ENCODE assay signal across 12 mouse cellular contexts in genomic region chr17:28331241-28332112, GRCm38 (mm10). TPM values are rescaled to one million over a fixed set of nuclear protein-coding genes. Genes with fewer than 3 reads are reported as not detected.
DNase-seq lines count a peak whose midpoint lies in the region; ATAC-seq and TF ChIP-seq lines count a peak whose summit lies in the region.
"Had no signal": no experiment of that assay in that cellular context is flagged by ENCODE, and none has a peak within 500 bp of the region (broad histone marks: within the 10 kb centered on the region; RNA-seq: fewer than 3 reads in every experiment).

No protein-coding gene starts in this region.

- DNase-seq in embryo, embryonic 10.5 days (ENCODE audit: low spot score), result peak; percentile 29
- DNase-seq in right cerebral cortex, postnatal 4 days, result no peak
- DNase-seq in adrenal gland, adult 18-20 months (ENCODE audit: low spot score in 2 of 2), result no peak
- DNase-seq: cerebellum, adult 11 months; gastrocnemius, adult 2 months; kidney, adult 8-10 months; retina, postnatal 1 day; thymus, adult 2 months had no signal

- no peaks in the 10 kb centered on the region for H3K9me3 ChIP-seq in hindbrain, embryonic 12.5 days (replicated peaks)
- no peaks in the 10 kb centered on the region for H3K9me3 ChIP-seq in hindbrain, embryonic 16.5 days (ENCODE audit: control insufficient read depth, low read length)
- H3K9me3 ChIP-seq in E14TG2a.4 (ENCODE audit: low read length), result no peaks in the 10 kb centered on the region
- no peaks in the 10 kb centered on the region for H3K9me3 ChIP-seq in liver, embryonic 12.5 days (replicated peaks)

- H3K36me3 ChIP-seq in hindbrain, embryonic 12.5 days, result peaks cover 14% of the 10 kb centered on the region
- peaks cover 9% of the 10 kb centered on the region for H3K36me3 ChIP-seq in hindbrain, embryonic 16.5 days (ENCODE audit: control insufficient read depth, insufficient read depth, low read length)
- H3K36me3 ChIP-seq in E14TG2a.4 (ENCODE audit: insufficient read depth, low read length), result peaks cover 54% of the 10 kb centered on the region
- peaks cover 63% of the 10 kb centered on the region for H3K36me3 ChIP-seq in liver, embryonic 12.5 days

- H3K27ac ChIP-seq in hindbrain, embryonic 12.5 days, result 0 out of 2 replicates have a peak overlapping the region, but pooled peaks have one; percentile 14
- H3K27ac ChIP-seq in hindbrain, embryonic 16.5 days (ENCODE audit: low read depth, low read length), result no peak overlapping the region
- peak overlapping the region; percentile 53 for H3K27ac ChIP-seq in liver, embryonic 12.5 days
- H3K27ac ChIP-seq: gastrocnemius, adult 2 months had no signal

- no peak overlapping the region for H3K4me3 ChIP-seq in hindbrain, embryonic 12.5 days
- no peak overlapping the region for H3K4me3 ChIP-seq in hindbrain, embryonic 16.5 days (ENCODE audit: low read length)
- peak overlapping the region; percentile 100 for H3K4me3 ChIP-seq in E14TG2a.4 (replicated peaks; ENCODE audit: low read length)
- no peak overlapping the region for H3K4me3 ChIP-seq in liver, embryonic 12.5 days
- H3K4me3 ChIP-seq: gastrocnemius, adult 2 months had no signal

- ATAC-seq in hindbrain, embryonic 12.5 days (ENCODE audit: low FRiP score), result no peak
- no peak for ATAC-seq in hindbrain, embryonic 16.5 days
- peak; percentile 7; the same call in 1 of the 2 replicates for ATAC-seq in liver, embryonic 12.5 days

- WGBS in hindbrain, embryonic 12.5 days, result 42% methylated on average over 5 of the region's 7 CpGs
- 52% methylated on average over 5 of the region's 7 CpGs for WGBS in hindbrain, embryonic 16.5 days
- WGBS in liver, embryonic 12.5 days (ENCODE audit: insufficient replicate concordance), result 17% methylated on average over 5 of the region's 7 CpGs

- H3K9ac ChIP-seq in hindbrain, embryonic 12.5 days, result no peak overlapping the region
- no peak overlapping the region for H3K9ac ChIP-seq in hindbrain, embryonic 16.5 days (ENCODE audit: low read depth, low read length)
- H3K9ac ChIP-seq in liver, embryonic 12.5 days, result peak overlapping the region; percentile 8; the same call in 1 of the 2 replicates

- H3K4me1 ChIP-seq in hindbrain, embryonic 12.5 days, result peaks cover 29% of the 10 kb centered on the region
- H3K4me1 ChIP-seq in hindbrain, embryonic 16.5 days (ENCODE audit: control insufficient read depth, insufficient read depth, low read depth, low read length), result peaks cover 16% of the 10 kb centered on the region
- H3K4me1 ChIP-seq in E14TG2a.4 (replicated peaks; ENCODE audit: low read depth, low read length), result peaks cover 71% of the 10 kb centered on the region
- H3K4me1 ChIP-seq in liver, embryonic 12.5 days, result peaks cover 52% of the 10 kb centered on the region

- no peaks in the 10 kb centered on the region for H3K27me3 ChIP-seq in hindbrain, embryonic 12.5 days
- no peaks in the 10 kb centered on the region for H3K27me3 ChIP-seq in hindbrain, embryonic 16.5 days (replicated peaks; ENCODE audit: control insufficient read depth, insufficient read depth, low read length)
- H3K27me3 ChIP-seq in E14TG2a.4 (ENCODE audit: insufficient read depth, low read length), result peaks cover 5% of the 10 kb centered on the region; the same call in 1 of the 2 replicates
- peaks cover 14% of the 10 kb centered on the region for H3K27me3 ChIP-seq in liver, embryonic 12.5 days (replicated peaks)

- TF ChIP-seq CTCF in E14TG2a.4 (conservative IDR thresholded peaks at IDR 0.05; ENCODE audit: low read length), result no peak

- no peak overlapping the region for H3K4me2 ChIP-seq in hindbrain, embryonic 12.5 days (replicated peaks)
- no peak overlapping the region for H3K4me2 ChIP-seq in hindbrain, embryonic 16.5 days (ENCODE audit: low read length)
- H3K4me2 ChIP-seq in liver, embryonic 12.5 days, result peak overlapping the region; percentile 85

RNA-seq across cellular contexts. Expression of gene Rpl10a, which starts 3.2 kb away (rescaled TPM):
- 287 and 354 TPM in 2 replicates for polyA plus RNA-seq in hindbrain, embryonic 12.5 days (2016; fragmentation: Nextera tagmentation; extraction: Ambion mirVana)
- polyA plus RNA-seq in hindbrain, embryonic 16.5 days (2015; fragmentation: Nextera tagmentation; extraction: Ambion mirVana), result 287 and 323 TPM in 2 replicates
- 472 and 487 TPM in 2 replicates for polyA plus RNA-seq in liver, embryonic 12.5 days (2016; fragmentation: Nextera tagmentation; extraction: Ambion mirVana)
- total RNA-seq in adrenal gland, adult 18-20 months (2021), result 100 to 1,000 TPM; 760 to 827 TPM

RNA-seq across cellular contexts. Expression of gene Fance, which starts 18.2 kb away (rescaled TPM):
- polyA plus RNA-seq in hindbrain, embryonic 12.5 days (2016; fragmentation: Nextera tagmentation; extraction: Ambion mirVana), result 24.7 and 28.3 TPM in 2 replicates
- 25.0 and 25.7 TPM in 2 replicates for polyA plus RNA-seq in hindbrain, embryonic 16.5 days (2015; fragmentation: Nextera tagmentation; extraction: Ambion mirVana)
- polyA plus RNA-seq in liver, embryonic 12.5 days (2016; fragmentation: Nextera tagmentation; extraction: Ambion mirVana), result 18.8 and 22.1 TPM in 2 replicates
- total RNA-seq in adrenal gland, adult 18-20 months (2021), result 10 to 100 TPM; 18.2 to 23.7 TPM

RNA-seq across cellular contexts. Expression of gene Tead3, which starts 19.1 kb away (rescaled TPM):
- polyA plus RNA-seq in hindbrain, embryonic 12.5 days (2016; fragmentation: Nextera tagmentation; extraction: Ambion mirVana), result 7.0 and 7.7 TPM in 2 replicates
- polyA plus RNA-seq in hindbrain, embryonic 16.5 days (2015; fragmentation: Nextera tagmentation; extraction: Ambion mirVana), result 1.4 and 2.0 TPM in 2 replicates
- 1.9 and 2.0 TPM in 2 replicates for polyA plus RNA-seq in liver, embryonic 12.5 days (2016; fragmentation: Nextera tagmentation; extraction: Ambion mirVana)
- 1 to 10 TPM; 7.4 to 8.5 TPM for total RNA-seq in adrenal gland, adult 18-20 months (2021)

RNA-seq across cellular contexts. Expression of gene Tulp1, which starts 33.5 kb away (rescaled TPM):
- 5.0 and 6.8 TPM in 2 replicates for polyA plus RNA-seq in hindbrain, embryonic 12.5 days (2016; fragmentation: Nextera tagmentation; extraction: Ambion mirVana)
- 1.5 and 1.6 TPM in 2 replicates for polyA plus RNA-seq in hindbrain, embryonic 16.5 days (2015; fragmentation: Nextera tagmentation; extraction: Ambion mirVana)
- 1.4 and 1.6 TPM in 2 replicates for polyA plus RNA-seq in liver, embryonic 12.5 days (2016; fragmentation: Nextera tagmentation; extraction: Ambion mirVana)
- total RNA-seq in adrenal gland, adult 18-20 months (2021), result not detected
- total RNA-seq: gastrocnemius, adult 2 months had no signal
